Mouse (Mus musculus): Measurements from ENCODE around the gene Abhd17a. TPM values are rescaled to one million over a fixed set of nuclear protein-coding genes. Genes with fewer than 3 reads are reported as not detected.

Gene Abhd17a
- total and polyA plus RNA-seq, 2 experiments from 2014 or later, result 154 to 201 TPM

DNA sequence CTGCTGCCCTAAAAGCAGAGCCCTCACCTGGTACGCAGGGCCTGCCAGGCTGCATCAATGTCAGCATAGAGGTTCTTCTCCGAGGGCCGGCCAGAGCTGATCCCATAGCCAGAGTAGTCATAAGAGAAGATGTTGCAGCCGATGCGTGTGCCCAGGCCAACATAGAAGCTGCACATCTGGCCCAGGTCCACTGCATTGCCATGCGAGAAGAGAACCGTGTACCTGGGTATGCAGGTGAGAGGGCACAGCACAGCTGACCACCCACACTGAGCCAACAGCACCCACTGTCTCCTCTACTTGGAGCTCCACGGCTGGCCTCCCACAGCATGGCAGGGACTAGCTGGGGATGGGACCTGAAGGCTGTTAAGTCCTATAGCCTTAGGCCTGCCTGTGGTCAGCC, 4.6 kb downstream of the Abhd17a start:
- peaks cover 10% of the 10 kb centered on the region for H3K4me1 ChIP-seq (ENCODE audit: insufficient read depth)
- H3K4me3 ChIP-seq (ENCODE audit: low read depth, low read length), result no peak overlapping the region
- DNase-seq, result no peak
- no peak for ATAC-seq
- no peak overlapping the region for H3K27ac ChIP-seq (ENCODE audit: low read depth, low read length)
- peaks cover 25% of the 10 kb centered on the region for H3K36me3 ChIP-seq (ENCODE audit: insufficient read depth)
- no peak overlapping the region for H3K9ac ChIP-seq
- H3K9me3 ChIP-seq (ENCODE audit: low read length), result no peaks in the 10 kb centered on the region
- TF ChIP-seq CTCF (IDR thresholded peaks at IDR 0.05; ENCODE audit: low read depth), result no peak
- 94% methylated on average over 8 of the region's 8 CpGs for WGBS
- no peak overlapping the region for H3K4me2 ChIP-seq (ENCODE audit: low read depth)
- H3K27me3 ChIP-seq (ENCODE audit: insufficient read depth, low read length), result no peaks in the 10 kb centered on the region

DNA sequence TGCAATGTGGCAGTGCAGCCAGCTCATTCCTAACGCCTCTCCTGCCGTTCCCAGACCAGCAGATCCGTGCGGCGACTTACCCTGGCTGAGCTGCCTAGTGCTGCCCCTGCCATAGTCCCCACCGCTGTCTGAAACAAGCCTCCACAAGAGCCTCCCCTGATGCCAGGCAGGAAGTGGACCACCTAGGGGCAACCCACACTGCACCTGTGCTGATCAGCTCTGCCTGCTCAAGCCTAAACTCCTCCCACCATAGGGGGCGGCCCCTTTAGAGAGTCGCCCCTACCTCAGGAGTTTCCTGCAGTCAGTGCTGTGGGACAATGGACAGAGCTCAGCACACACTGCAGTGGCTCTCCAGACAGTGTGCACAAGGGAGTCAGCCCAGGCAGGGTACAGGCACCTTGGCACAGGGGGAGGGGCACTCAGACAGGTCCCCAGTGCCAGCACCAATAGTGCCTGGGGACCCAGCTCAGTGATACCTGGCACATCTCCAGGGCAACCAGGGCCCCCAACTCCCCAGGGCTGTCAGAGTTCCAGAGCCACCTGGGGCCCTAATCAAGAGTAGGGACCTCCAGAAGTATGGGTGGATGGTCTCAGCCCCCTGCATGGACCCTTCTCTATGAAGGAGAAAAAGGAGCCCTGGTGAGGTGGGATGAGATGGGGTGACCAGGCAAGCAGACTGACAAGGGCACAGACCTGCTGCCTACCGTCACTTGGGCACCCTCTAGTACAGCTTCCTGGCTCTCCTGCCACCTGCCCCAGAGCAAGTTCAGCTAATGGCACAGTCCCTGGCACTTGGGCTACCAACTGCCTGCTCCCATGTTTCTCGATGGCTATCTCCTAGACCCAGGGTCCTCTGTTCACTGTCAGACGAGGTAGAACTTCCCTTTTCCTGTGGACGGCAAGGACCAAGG, 5.2 kb downstream of the Abhd17a start:
- no peak overlapping the region for H3K27ac ChIP-seq (ENCODE audit: low read depth, low read length)
- no peak for DNase-seq
- no peak for TF ChIP-seq CTCF (IDR thresholded peaks at IDR 0.05; ENCODE audit: low read depth)
- no peak for ATAC-seq
- peaks cover 10% of the 10 kb centered on the region for H3K4me1 ChIP-seq (ENCODE audit: insufficient read depth)
- H3K36me3 ChIP-seq (ENCODE audit: insufficient read depth), result peaks cover 25% of the 10 kb centered on the region
- 63% methylated on average over 12 of the region's 12 CpGs for WGBS
- no peak overlapping the region for H3K4me3 ChIP-seq (ENCODE audit: low read depth, low read length)
- H3K27me3 ChIP-seq (ENCODE audit: insufficient read depth, low read length), result no peaks in the 10 kb centered on the region
- H3K9me3 ChIP-seq (ENCODE audit: low read length), result no peaks in the 10 kb centered on the region
- no peak overlapping the region for H3K9ac ChIP-seq
- H3K4me2 ChIP-seq (ENCODE audit: low read depth), result no peak overlapping the region

- DNase-seq, result no peak
- Histone ChIP-seq H3K9me3 (ENCODE audit: low read length) (no peaks in the 10 kb centered on the region), H3K4me1 (ENCODE audit: insufficient read depth) (peaks cover 4% of the 10 kb centered on the region), H3K4me3 (ENCODE audit: low read depth, low read length) (no peak overlapping the region), H3K4me2 (ENCODE audit: low read depth) (no peak overlapping the region), H3K36me3 (ENCODE audit: insufficient read depth) (peaks cover 25% of the 10 kb centered on the region), H3K27me3 (ENCODE audit: insufficient read depth, low read length) (no peaks in the 10 kb centered on the region), H3K9ac (no peak overlapping the region), H3K27ac (ENCODE audit: low read depth, low read length) (no peak overlapping the region)
- ATAC-seq, result no peak
- no peak for TF ChIP-seq CTCF (IDR thresholded peaks at IDR 0.05; ENCODE audit: low read depth)
- 63% methylated on average over 12 of the region's 12 CpGs for WGBS
These were observed 6.1 kb downstream of the Abhd17a start for GRCm38 (mm10) chr10:80584045-80584488.

DNA sequence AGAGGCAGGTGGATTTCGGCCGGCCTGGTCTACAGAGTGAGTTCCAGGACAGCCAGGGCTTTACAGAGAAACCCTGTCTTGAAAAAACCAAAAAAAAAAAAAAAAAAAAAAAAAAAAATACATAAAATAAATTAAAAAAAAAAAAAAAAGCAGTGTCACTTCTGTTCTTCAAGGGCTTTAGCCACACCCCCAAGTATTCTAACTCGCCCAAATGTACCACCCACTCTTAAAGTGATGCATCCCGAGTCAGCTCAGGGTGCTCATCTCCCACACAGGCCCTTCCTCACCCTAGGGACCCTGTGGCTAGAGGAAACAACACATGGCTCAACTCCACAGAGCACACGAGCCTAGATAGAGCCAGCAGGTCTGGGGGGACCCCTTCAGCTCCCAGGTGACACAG, 7.1 kb downstream of the Abhd17a start:
- Histone ChIP-seq H3K9ac (no peak overlapping the region), H3K4me3 (ENCODE audit: low read depth, low read length) (no peak overlapping the region), H3K9me3 (ENCODE audit: low read length) (no peaks in the 10 kb centered on the region), H3K27ac (ENCODE audit: low read depth, low read length) (no peak overlapping the region), H3K36me3 (ENCODE audit: insufficient read depth) (peaks cover 25% of the 10 kb centered on the region), H3K4me1 (ENCODE audit: insufficient read depth) (no peaks in the 10 kb centered on the region; the same call in 1 of the 2 replicates), H3K4me2 (ENCODE audit: low read depth) (no peak overlapping the region), H3K27me3 (ENCODE audit: insufficient read depth, low read length) (no peaks in the 10 kb centered on the region)
- DNase-seq (no peak), ATAC-seq (no peak)
- no peak for TF ChIP-seq CTCF (IDR thresholded peaks at IDR 0.05; ENCODE audit: low read depth)
- 83% methylated on average over 5 of the region's 5 CpGs for WGBS

GRCm38 (mm10) chr10:80578911-80579310, 11.2 kb downstream of the Abhd17a start:
- DNase-seq (no peak), ATAC-seq (no peak)
- peak; percentile 66 for TF ChIP-seq CTCF (IDR thresholded peaks at IDR 0.05; ENCODE audit: low read depth)
- WGBS, result 9% methylated on average over 8 of the region's 8 CpGs
- Histone ChIP-seq H3K4me1 (ENCODE audit: insufficient read depth) (peaks cover 16% of the 10 kb centered on the region), H3K36me3 (ENCODE audit: insufficient read depth) (peaks cover 11% of the 10 kb centered on the region), H3K9ac (no peak overlapping the region), H3K4me2 (ENCODE audit: low read depth) (peak overlapping the region; percentile 91; the same call in 1 of the 2 replicates), H3K27me3 (ENCODE audit: insufficient read depth, low read length) (no peaks in the 10 kb centered on the region), H3K4me3 (ENCODE audit: low read depth, low read length) (no peak overlapping the region), H3K9me3 (ENCODE audit: low read length) (no peaks in the 10 kb centered on the region), H3K27ac (ENCODE audit: low read depth, low read length) (no peak overlapping the region)

- WGBS, result under 1% methylated on average over 29 of the region's 29 CpGs
- peak; percentile 81 for TF ChIP-seq CTCF (IDR thresholded peaks at IDR 0.05; ENCODE audit: low read depth)
- H3K27me3 ChIP-seq (ENCODE audit: insufficient read depth, low read length), result no peaks in the 10 kb centered on the region
- peak overlapping the region; percentile 81 for H3K9ac ChIP-seq
- peak overlapping the region; percentile 71 for H3K4me3 ChIP-seq (ENCODE audit: low read depth, low read length)
- DNase-seq (peak; percentile 77), ATAC-seq (peak; percentile 21; the same call in 1 of the 2 replicates)
- peak overlapping the region; percentile 81 for H3K27ac ChIP-seq (ENCODE audit: low read depth, low read length)
- peaks cover 16% of the 10 kb centered on the region for H3K4me1 ChIP-seq (ENCODE audit: insufficient read depth)
- peaks cover 4% of the 10 kb centered on the region for H3K36me3 ChIP-seq (ENCODE audit: insufficient read depth)
- H3K9me3 ChIP-seq (ENCODE audit: low read length), result no peaks in the 10 kb centered on the region
- peak overlapping the region; percentile 91 for H3K4me2 ChIP-seq (ENCODE audit: low read depth)
These were observed 11.9 kb downstream of the Abhd17a start for GRCm38 (mm10) chr10:80578131-80578750.
